Mouse (Mus musculus): ENCODE data around the gene Mertk. TPM values are rescaled to one million over a fixed set of nuclear protein-coding genes. Genes with fewer than 3 reads are reported as not detected.

Mertk gene
- polyA plus RNA-seq, 1 experiment from 2014 or later = 1.4 TPM

GRCm38 (mm10) chr2:128823893-128824292 lies 125.1 kb downstream of the Mertk start:
- Histone ChIP-seq H3K4me3 (replicated peaks; ENCODE audit: low read depth, low read length) (no peak overlapping the region), H3K9me3 (ENCODE audit: control insufficient read depth, low read length) (no peaks in the 10 kb centered on the region), H3K36me3 (ENCODE audit: control insufficient read depth, insufficient read depth, low read length) (peaks cover 23% of the 10 kb centered on the region), H3K4me1 (ENCODE audit: control insufficient read depth, insufficient read depth, low read length) (peaks cover 10% of the 10 kb centered on the region), H3K27ac (replicated peaks; ENCODE audit: low read depth, low read length) (no peak overlapping the region), H3K9ac (replicated peaks; ENCODE audit: low read length) (no peak overlapping the region), H3K27me3 (ENCODE audit: control insufficient read depth, insufficient read depth, low read length) (no peaks in the 10 kb centered on the region), H3K4me2 (ENCODE audit: low read length) (no peak overlapping the region)
- no peak for ATAC-seq (ENCODE audit: low FRiP score, low TSS enrichment)
- 91% methylated on average over 5 of the region's 5 CpGs for WGBS
- DNase-seq = no peak

- WGBS = 100% methylated on average over 1 of the region's 1 CpGs
Observed at GRCm38 (mm10) chr2:128827787-128828186, 129.0 kb downstream of the Mertk start.

GRCm38 (mm10) chr2:128832611-128833010 lies 133.9 kb downstream of the Mertk start:
- H3K9me3 ChIP-seq (ENCODE audit: control insufficient read depth, low read length) = no peaks in the 10 kb centered on the region
- peaks cover 91% of the 10 kb centered on the region for H3K36me3 ChIP-seq (ENCODE audit: control insufficient read depth, insufficient read depth, low read length)
- no peaks in the 10 kb centered on the region for H3K4me1 ChIP-seq (ENCODE audit: control insufficient read depth, insufficient read depth, low read length)
- H3K9ac ChIP-seq (replicated peaks; ENCODE audit: low read length) = no peak overlapping the region
- H3K27ac ChIP-seq (replicated peaks; ENCODE audit: low read depth, low read length) = no peak overlapping the region
- H3K27me3 ChIP-seq (ENCODE audit: control insufficient read depth, insufficient read depth, low read length) = no peaks in the 10 kb centered on the region
- WGBS = 88% methylated on average over 3 of the region's 3 CpGs
- H3K4me3 ChIP-seq (replicated peaks; ENCODE audit: low read depth, low read length) = no peak overlapping the region
- DNase-seq (no peak), ATAC-seq (ENCODE audit: low FRiP score, low TSS enrichment) (no peak)
- no peak overlapping the region for H3K4me2 ChIP-seq (ENCODE audit: low read length)

More at GRCm38 (mm10) chr2:128827787-128828186, 129.0 kb downstream of the Mertk start:
- H3K27ac ChIP-seq (replicated peaks; ENCODE audit: low read depth, low read length) = no peak overlapping the region
- no peak overlapping the region for H3K4me3 ChIP-seq (replicated peaks; ENCODE audit: low read depth, low read length)
- ATAC-seq (ENCODE audit: low FRiP score, low TSS enrichment) (no peak), DNase-seq (no peak)
- no peak overlapping the region for H3K4me2 ChIP-seq (ENCODE audit: low read length)
- H3K4me1 ChIP-seq (ENCODE audit: control insufficient read depth, insufficient read depth, low read length) = no peaks in the 10 kb centered on the region
- H3K27me3 ChIP-seq (ENCODE audit: control insufficient read depth, insufficient read depth, low read length) = no peaks in the 10 kb centered on the region
- no peaks in the 10 kb centered on the region for H3K9me3 ChIP-seq (ENCODE audit: control insufficient read depth, low read length)
- no peak overlapping the region for H3K9ac ChIP-seq (replicated peaks; ENCODE audit: low read length)
- H3K36me3 ChIP-seq (ENCODE audit: control insufficient read depth, insufficient read depth, low read length) = peaks cover 57% of the 10 kb centered on the region

- H3K9me3 ChIP-seq (ENCODE audit: control insufficient read depth, low read length) = no peaks in the 10 kb centered on the region
- no peaks in the 10 kb centered on the region for H3K27me3 ChIP-seq (ENCODE audit: control insufficient read depth, insufficient read depth, low read length)
- 99% methylated on average over 2 of the region's 2 CpGs for WGBS
- no peak for ATAC-seq (ENCODE audit: low FRiP score, low TSS enrichment)
- no peak overlapping the region for H3K27ac ChIP-seq (replicated peaks; ENCODE audit: low read depth, low read length)
- no peak for DNase-seq
- H3K4me1 ChIP-seq (ENCODE audit: control insufficient read depth, insufficient read depth, low read length) = no peaks in the 10 kb centered on the region
- H3K9ac ChIP-seq (replicated peaks; ENCODE audit: low read length) = no peak overlapping the region
- no peak overlapping the region for H3K4me3 ChIP-seq (replicated peaks; ENCODE audit: low read depth, low read length)
- no peak overlapping the region for H3K4me2 ChIP-seq (ENCODE audit: low read length)
- peaks cover 92% of the 10 kb centered on the region for H3K36me3 ChIP-seq (ENCODE audit: control insufficient read depth, insufficient read depth, low read length)
Observed at GRCm38 (mm10) chr2:128833035-128833434, 134.3 kb downstream of the Mertk start.

- DNase-seq (no peak), ATAC-seq (ENCODE audit: low FRiP score, low TSS enrichment) (no peak)
- Histone ChIP-seq H3K27ac (replicated peaks; ENCODE audit: low read depth, low read length) (no peak overlapping the region), H3K4me3 (replicated peaks; ENCODE audit: low read depth, low read length) (no peak overlapping the region), H3K4me2 (ENCODE audit: low read length) (no peak overlapping the region), H3K36me3 (ENCODE audit: control insufficient read depth, insufficient read depth, low read length) (peaks cover 91% of the 10 kb centered on the region), H3K9me3 (ENCODE audit: control insufficient read depth, low read length) (no peaks in the 10 kb centered on the region), H3K4me1 (ENCODE audit: control insufficient read depth, insufficient read depth, low read length) (no peaks in the 10 kb centered on the region), H3K9ac (replicated peaks; ENCODE audit: low read length) (no peak overlapping the region), H3K27me3 (ENCODE audit: control insufficient read depth, insufficient read depth, low read length) (no peaks in the 10 kb centered on the region)
- WGBS = 96% methylated on average over 2 of the region's 2 CpGs
Observed at GRCm38 (mm10) chr2:128833435-128833834, 134.7 kb downstream of the Mertk start.

GRCm38 (mm10) chr2:128837531-128837930 lies 138.8 kb downstream of the Mertk start:
- no peak overlapping the region for H3K9ac ChIP-seq (replicated peaks; ENCODE audit: low read length)
- H3K4me3 ChIP-seq (replicated peaks; ENCODE audit: low read depth, low read length) = no peak overlapping the region
- WGBS = 95% methylated on average over 8 of the region's 8 CpGs
- no peak overlapping the region for H3K4me2 ChIP-seq (ENCODE audit: low read length)
- H3K4me1 ChIP-seq (ENCODE audit: control insufficient read depth, insufficient read depth, low read length) = no peaks in the 10 kb centered on the region
- DNase-seq = no peak
- no peak overlapping the region for H3K27ac ChIP-seq (replicated peaks; ENCODE audit: low read depth, low read length)
- ATAC-seq (ENCODE audit: low FRiP score, low TSS enrichment) = no peak
- H3K27me3 ChIP-seq (ENCODE audit: control insufficient read depth, insufficient read depth, low read length) = no peaks in the 10 kb centered on the region
- no peaks in the 10 kb centered on the region for H3K9me3 ChIP-seq (ENCODE audit: control insufficient read depth, low read length)
- peaks cover 83% of the 10 kb centered on the region for H3K36me3 ChIP-seq (ENCODE audit: control insufficient read depth, insufficient read depth, low read length)

- WGBS = 93% methylated on average over 3 of the region's 3 CpGs
- H3K9ac ChIP-seq (replicated peaks; ENCODE audit: low read length) = no peak overlapping the region
- no peak overlapping the region for H3K27ac ChIP-seq (replicated peaks; ENCODE audit: low read depth, low read length)
- ATAC-seq (ENCODE audit: low FRiP score, low TSS enrichment) = no peak
- H3K4me1 ChIP-seq (ENCODE audit: control insufficient read depth, insufficient read depth, low read length) = no peaks in the 10 kb centered on the region
- no peak for DNase-seq
- peaks cover 82% of the 10 kb centered on the region for H3K36me3 ChIP-seq (ENCODE audit: control insufficient read depth, insufficient read depth, low read length)
- H3K4me2 ChIP-seq (ENCODE audit: low read length) = no peak overlapping the region
- H3K27me3 ChIP-seq (ENCODE audit: control insufficient read depth, insufficient read depth, low read length) = no peaks in the 10 kb centered on the region
- no peak overlapping the region for H3K4me3 ChIP-seq (replicated peaks; ENCODE audit: low read depth, low read length)
- H3K9me3 ChIP-seq (ENCODE audit: control insufficient read depth, low read length) = no peaks in the 10 kb centered on the region
Observed at GRCm38 (mm10) chr2:128838611-128839010, 139.9 kb downstream of the Mertk start.

GRCm38 (mm10) chr2:128839501-128839900 lies 140.7 kb downstream of the Mertk start:
- no peak for ATAC-seq (ENCODE audit: low FRiP score, low TSS enrichment)
- DNase-seq = no peak
- H3K36me3 ChIP-seq (ENCODE audit: control insufficient read depth, insufficient read depth, low read length) = peaks cover 80% of the 10 kb centered on the region
- 95% methylated on average over 2 of the region's 2 CpGs for WGBS
- H3K9ac ChIP-seq (replicated peaks; ENCODE audit: low read length) = no peak overlapping the region
- no peaks in the 10 kb centered on the region for H3K9me3 ChIP-seq (ENCODE audit: control insufficient read depth, low read length)
- H3K27ac ChIP-seq (replicated peaks; ENCODE audit: low read depth, low read length) = no peak overlapping the region
- H3K4me2 ChIP-seq (ENCODE audit: low read length) = no peak overlapping the region
- H3K4me1 ChIP-seq (ENCODE audit: control insufficient read depth, insufficient read depth, low read length) = no peaks in the 10 kb centered on the region
- no peak overlapping the region for H3K4me3 ChIP-seq (replicated peaks; ENCODE audit: low read depth, low read length)
- H3K27me3 ChIP-seq (ENCODE audit: control insufficient read depth, insufficient read depth, low read length) = no peaks in the 10 kb centered on the region

GRCm38 (mm10) chr2:128842437-128842836 lies 143.7 kb downstream of the Mertk start:
- Histone ChIP-seq H3K4me1 (ENCODE audit: control insufficient read depth, insufficient read depth, low read length) (no peaks in the 10 kb centered on the region), H3K27me3 (ENCODE audit: control insufficient read depth, insufficient read depth, low read length) (no peaks in the 10 kb centered on the region), H3K9me3 (ENCODE audit: control insufficient read depth, low read length) (no peaks in the 10 kb centered on the region), H3K9ac (replicated peaks; ENCODE audit: low read length) (no peak overlapping the region), H3K4me3 (replicated peaks; ENCODE audit: low read depth, low read length) (no peak overlapping the region), H3K4me2 (ENCODE audit: low read length) (no peak overlapping the region), H3K27ac (replicated peaks; ENCODE audit: low read depth, low read length) (no peak overlapping the region), H3K36me3 (ENCODE audit: control insufficient read depth, insufficient read depth, low read length) (peaks cover 82% of the 10 kb centered on the region)
- ATAC-seq (ENCODE audit: low FRiP score, low TSS enrichment) (no peak), DNase-seq (no peak)
- WGBS = 90% methylated on average over 8 of the region's 8 CpGs

All from midbrain, embryonic 14.5 days (tissue).